Mouse (Mus musculus) lung, postnatal 0 days (tissue): ENCODE data around the gene Khk. TPM values are rescaled to one million over a fixed set of nuclear protein-coding genes. Genes with fewer than 3 reads are reported as not detected.

Experiments
- ATAC-seq: fragments of 200-750 bp; cut with Nextera tagmentation; 2 replicates; pipeline ENCODE4 v1.8.0; 2017; ENCODE audit warnings: moderate library complexity
- DNase-seq: peaks from one replicate; pipeline ENCODE4 v3.0.0-alpha.2; 2016; ENCODE audit warnings: low spot score
- H3K27ac ChIP-seq: fragments of 300-500 bp; sonication (generic); 2 replicates; pipeline ENCODE4 v1.5.1; 2014; ENCODE audit warnings: antibody characterized with exemption, mild to moderate bottlenecking, low read length, mixed read lengths
- H3K27me3 ChIP-seq: fragments of 300-500 bp; sonication (generic); replicated peaks from 2 replicates; pipeline ENCODE4 v1.6.1; 2014; ENCODE audit warnings: low read length, mixed read lengths; ENCODE audit not compliant: insufficient read depth
- H3K36me3 ChIP-seq: fragments of 300-500 bp; sonication (generic); 2 replicates; pipeline ENCODE4 v1.6.1; 2014; ENCODE audit warnings: low read length, mixed read lengths; ENCODE audit not compliant: insufficient read depth
- H3K4me1 ChIP-seq: fragments of 300-500 bp; sonication (generic); 2 replicates; pipeline ENCODE4 v1.6.1; 2014; ENCODE audit warnings: antibody characterized with exemption, low read depth, low read length, mixed read lengths; ENCODE audit not compliant: insufficient read depth
- H3K4me2 ChIP-seq: fragments of 300-500 bp; sonication (generic); replicated peaks from 2 replicates; pipeline ENCODE4 v1.6.1; 2014; ENCODE audit warnings: low read depth, mild to moderate bottlenecking, low read length, moderate library complexity, mixed read lengths
- H3K4me3 ChIP-seq: fragments of 300-500 bp; sonication (generic); 2 replicates; pipeline ENCODE4 v1.5.1; 2014; ENCODE audit warnings: low read depth, low read length
- H3K9ac ChIP-seq: fragments of 300-500 bp; sonication (generic); replicated peaks from 2 replicates; pipeline ENCODE4 v1.6.1; 2014; ENCODE audit warnings: low read depth, mild to moderate bottlenecking
- H3K9me3 ChIP-seq: fragments of 300-500 bp; sonication (generic); 2 replicates; pipeline ENCODE4 v1.6.1; 2016; ENCODE audit warnings: low read length, mixed read lengths
- CTCF ChIP-seq: IDR thresholded peaks from 2 replicates; pipeline ENCODE4 v1.5.1; 2016; ENCODE audit warnings: antibody characterized with exemption, mild to moderate bottlenecking
- EP300 ChIP-seq: IDR thresholded peaks from 2 replicates; pipeline ENCODE4 v1.6.1; 2016; ENCODE audit warnings: antibody characterized with exemption, mild to moderate bottlenecking, control low read depth
- WGBS: fragments of 180-500 bp; shearing (Covaris S2); extraction: QIAGEN DNeasy Blood & Tissue Kit; methylation state at CpG from one replicate; pipeline ENCODE4 v1.1.7; 2014; 5-methylcytosine and 5-hydroxymethylcytosine counted together
- polyA plus RNA-seq: library from polyadenylated mRNA; unstranded; fragments of >200 nt; fragmentation: Nextera tagmentation; extraction: Ambion mirVana; gene quantifications from 2 replicates; pipeline ENCODE4 v1.2.1, GENCODE M21; 2015

Khk gene
- polyA plus RNA-seq, 1 experiment from 2014 or later, result 48.7 TPM

- DNase-seq (peak; percentile 78), ATAC-seq (peak; percentile 53)
- no peak for TF ChIP-seq EP300
- H3K36me3 ChIP-seq, result no peaks in the 10 kb centered on the region
- no peaks in the 10 kb centered on the region for H3K4me1 ChIP-seq
- H3K27ac ChIP-seq, result no peak overlapping the region
- H3K9ac ChIP-seq, result no peak overlapping the region
- H3K9me3 ChIP-seq, result no peaks in the 10 kb centered on the region
- no peak overlapping the region for H3K4me2 ChIP-seq
- H3K27me3 ChIP-seq, result no peaks in the 10 kb centered on the region
- WGBS, result 38% methylated on average over 7 of the region's 7 CpGs
- no peak overlapping the region for H3K4me3 ChIP-seq
Measured at GRCm38 (mm10) chr5:30927945-30928529, 6.8 kb downstream of the Khk start.

GRCm38 (mm10) chr5:30930121-30930520, 8.9 kb downstream of the Khk start:
- H3K4me3 ChIP-seq, result no peak overlapping the region
- TF ChIP-seq CTCF (peak; percentile 83), EP300 (no peak)
- H3K36me3 ChIP-seq, result no peaks in the 10 kb centered on the region
- H3K4me1 ChIP-seq, result no peaks in the 10 kb centered on the region
- ATAC-seq (peak; percentile 61), DNase-seq (peak; percentile 87)
- no peak overlapping the region for H3K9ac ChIP-seq
- no peak overlapping the region for H3K27ac ChIP-seq
- 41% methylated on average over 4 of the region's 4 CpGs for WGBS
- H3K27me3 ChIP-seq, result no peaks in the 10 kb centered on the region
- no peak overlapping the region for H3K4me2 ChIP-seq
- no peaks in the 10 kb centered on the region for H3K9me3 ChIP-seq

GRCm38 (mm10) chr5:30930846-30931245, 9.6 kb downstream of the Khk start:
- Histone ChIP-seq H3K4me3 (no peak overlapping the region), H3K27ac (no peak overlapping the region), H3K9ac (no peak overlapping the region), H3K4me1 (no peaks in the 10 kb centered on the region), H3K4me2 (no peak overlapping the region), H3K9me3 (no peaks in the 10 kb centered on the region), H3K27me3 (no peaks in the 10 kb centered on the region), H3K36me3 (no peaks in the 10 kb centered on the region)
- 65% methylated on average over 6 of the region's 6 CpGs for WGBS
- no peak for TF ChIP-seq CTCF
- TF ChIP-seq EP300, result no peak
- DNase-seq (no peak), ATAC-seq (no peak)

- no peaks in the 10 kb centered on the region for H3K27me3 ChIP-seq
- TF ChIP-seq EP300, result no peak
- TF ChIP-seq CTCF, result no peak
- ATAC-seq (no peak), DNase-seq (no peak)
- H3K27ac ChIP-seq, result no peak overlapping the region
- no peaks in the 10 kb centered on the region for H3K4me1 ChIP-seq
- H3K4me2 ChIP-seq, result no peak overlapping the region
- H3K4me3 ChIP-seq, result no peak overlapping the region
- 72% methylated on average over 4 of the region's 4 CpGs for WGBS
- no peak overlapping the region for H3K9ac ChIP-seq
- no peaks in the 10 kb centered on the region for H3K36me3 ChIP-seq
- H3K9me3 ChIP-seq, result no peaks in the 10 kb centered on the region
Measured at GRCm38 (mm10) chr5:30931378-30931777, 10.1 kb downstream of the Khk start.

- Histone ChIP-seq H3K9me3 (no peaks in the 10 kb centered on the region), H3K9ac (no peak overlapping the region), H3K4me1 (no peaks in the 10 kb centered on the region), H3K36me3 (no peaks in the 10 kb centered on the region), H3K27ac (no peak overlapping the region), H3K4me3 (no peak overlapping the region), H3K27me3 (no peaks in the 10 kb centered on the region), H3K4me2 (no peak overlapping the region)
- DNase-seq (no peak), ATAC-seq (no peak)
- TF ChIP-seq EP300 (no peak), CTCF (no peak)
- 56% methylated on average over 5 of the region's 5 CpGs for WGBS
Measured at GRCm38 (mm10) chr5:30933705-30934104, 12.5 kb downstream of the Khk start.

GRCm38 (mm10) chr5:30934725-30935461, 13.7 kb downstream of the Khk start:
- H3K9ac ChIP-seq, result no peak overlapping the region
- no peaks in the 10 kb centered on the region for H3K4me1 ChIP-seq
- no peak overlapping the region for H3K4me3 ChIP-seq
- 90% methylated on average over 5 of the region's 5 CpGs for WGBS
- DNase-seq (no peak), ATAC-seq (no peak)
- no peaks in the 10 kb centered on the region for H3K36me3 ChIP-seq
- H3K4me2 ChIP-seq, result no peak overlapping the region
- TF ChIP-seq CTCF, result peak; percentile 39
- TF ChIP-seq EP300, result no peak
- no peak overlapping the region for H3K27ac ChIP-seq
- H3K9me3 ChIP-seq, result no peaks in the 10 kb centered on the region
- no peaks in the 10 kb centered on the region for H3K27me3 ChIP-seq
